Mouse (Mus musculus) 3T3-L1 (cell line): ENCODE results near the gene Thra.

ENCODE experiments used
- DNase-seq: peaks from one replicate; pipeline ENCODE4 v3.0.0-alpha.2; 2015; ENCODE audit warnings: low read depth, low spot score

Gene Thra

GRCm38 (mm10) chr11:98776843-98777590 lies 36.6 kb downstream of the Thra start:
- DNase-seq = peak; percentile 67

- no peak for DNase-seq
Observed at GRCm38 (mm10) chr11:98777888-98778287, 37.5 kb downstream of the Thra start.

- peak; percentile 26 for DNase-seq
Observed at GRCm38 (mm10) chr11:98781851-98782512, 41.5 kb downstream of the Thra start.

GRCm38 (mm10) chr11:98782651-98783235 lies 42.3 kb downstream of the Thra start:
- no peak for DNase-seq

GRCm38 (mm10) chr11:98783236-98783696 lies 42.8 kb downstream of the Thra start:
- peak; percentile 94 for DNase-seq

- peak; percentile 19 for DNase-seq
Observed at GRCm38 (mm10) chr11:98784139-98784538, 43.7 kb downstream of the Thra start.

- no peak for DNase-seq
Observed at GRCm38 (mm10) chr11:98785214-98785613, 44.8 kb downstream of the Thra start.

GRCm38 (mm10) chr11:98785772-98786281 lies 45.4 kb downstream of the Thra start:
- DNase-seq = peak; percentile 86

GRCm38 (mm10) chr11:98786359-98787214 lies 46.1 kb downstream of the Thra start:
- peak; percentile 99 for DNase-seq

GRCm38 (mm10) chr11:98787229-98787628 lies 46.8 kb downstream of the Thra start:
- no peak for DNase-seq

GRCm38 (mm10) chr11:98787691-98788090 lies 47.3 kb downstream of the Thra start:
- peak; percentile 61 for DNase-seq

GRCm38 (mm10) chr11:98788139-98788538 lies 47.7 kb downstream of the Thra start:
- no peak for DNase-seq

GRCm38 (mm10) chr11:98788550-98789218 lies 48.2 kb downstream of the Thra start:
- DNase-seq = peak; percentile 98

GRCm38 (mm10) chr11:98789219-98789807 lies 48.9 kb downstream of the Thra start:
- no peak for DNase-seq

- DNase-seq = no peak
Observed at GRCm38 (mm10) chr11:98789824-98790223, 49.4 kb downstream of the Thra start.

- DNase-seq = no peak
Observed at GRCm38 (mm10) chr11:98790631-98791205, 50.3 kb downstream of the Thra start.

- DNase-seq = no peak
Observed at GRCm38 (mm10) chr11:98791448-98791847, 51.0 kb downstream of the Thra start.

- no peak for DNase-seq
Observed at GRCm38 (mm10) chr11:98792081-98792480, 51.6 kb downstream of the Thra start.

- DNase-seq = peak; percentile 84
Observed at GRCm38 (mm10) chr11:98794469-98795014, 54.1 kb downstream of the Thra start.
